ENCODE assay signal across 11 mouse cellular contexts in the genomic region with DNA sequence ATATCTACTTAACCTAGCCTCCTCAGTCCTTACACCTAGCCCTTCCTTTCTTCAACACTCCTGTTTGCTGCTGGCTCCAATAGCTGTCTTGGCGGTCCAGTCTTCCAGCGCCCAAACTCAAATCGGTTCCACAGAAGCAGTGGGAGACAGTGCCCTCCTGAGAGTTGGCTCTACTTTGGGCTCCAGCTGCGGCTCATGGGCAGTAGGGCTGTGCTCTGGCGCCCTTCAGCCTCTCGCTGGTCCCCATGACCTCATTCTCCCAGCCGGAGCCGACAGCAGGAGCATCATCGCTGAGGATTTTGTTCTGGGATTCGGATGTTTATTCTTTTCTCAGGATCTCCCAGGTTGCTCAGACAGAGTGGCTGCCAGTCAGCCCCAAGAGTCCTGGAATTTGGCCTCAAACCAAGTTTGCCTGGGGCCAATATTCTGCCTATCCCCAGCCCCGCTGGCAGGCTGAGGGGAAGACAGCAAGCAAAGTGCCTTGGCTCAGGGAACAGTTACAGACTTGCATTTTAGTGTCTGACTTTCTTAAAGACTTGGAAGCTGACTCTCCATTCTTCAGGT.
DNase-seq lines count a peak whose midpoint lies in the region; ATAC-seq and TF ChIP-seq lines count a peak whose summit lies in the region.
"Had no signal": no experiment of that assay in that cellular context is flagged by ENCODE, and none has a peak within 500 bp of the region (broad histone marks: within the 10 kb centered on the region; RNA-seq: fewer than 3 reads in every experiment).

No protein-coding gene starts in this region.

- H3K4me3 ChIP-seq in neural tube, embryonic 14.5 days (ENCODE audit: low read depth, low read length), result no peak overlapping the region
- no peak overlapping the region for H3K4me3 ChIP-seq in thymus, adult 2 months (ENCODE audit: control insufficient read depth, insufficient read depth, low read length)
- no peak overlapping the region for H3K4me3 ChIP-seq in liver, embryonic 11.5 days (ENCODE audit: low read depth, low read length)
- H3K4me3 ChIP-seq: limb, embryonic 12.5 days had no signal

- H3K4me2 ChIP-seq in neural tube, embryonic 14.5 days (ENCODE audit: low read depth, low read length), result no peak overlapping the region
- no peak overlapping the region for H3K4me2 ChIP-seq in liver, embryonic 11.5 days
- H3K4me2 ChIP-seq: limb, embryonic 12.5 days had no signal

- WGBS in neural tube, embryonic 14.5 days, result 54% methylated on average over 11 of the region's 11 CpGs
- WGBS in thymus, adult 2 months, result 76% methylated on average over 11 of the region's 11 CpGs
- 61% methylated on average over 11 of the region's 11 CpGs for WGBS in liver, embryonic 11.5 days

- TF ChIP-seq POLR2A in thymus, adult 2 months (IDR thresholded peaks at IDR 0.05; ENCODE audit: control insufficient read depth, extremely low read depth, insufficient read depth, low read length, poor library complexity), result no peak

- 0 out of 2 replicates have a peak, but pooled peaks cover 4% of the 10 kb centered on the region for H3K27me3 ChIP-seq in neural tube, embryonic 14.5 days (ENCODE audit: control insufficient read depth, insufficient read depth, low read length)
- no peaks in the 10 kb centered on the region for H3K27me3 ChIP-seq in thymus, adult 2 months (ENCODE audit: control insufficient read depth, insufficient read depth, low read length)
- no peaks in the 10 kb centered on the region; the same call in 1 of the 2 replicates for H3K27me3 ChIP-seq in liver, embryonic 11.5 days (replicated peaks; ENCODE audit: control insufficient read depth, insufficient read depth, low read length)

- no peaks in the 10 kb centered on the region for H3K4me1 ChIP-seq in neural tube, embryonic 14.5 days (ENCODE audit: control insufficient read depth, insufficient read depth, low read length)
- H3K4me1 ChIP-seq in thymus, adult 2 months (replicated peaks; ENCODE audit: control insufficient read depth, insufficient read depth, low read length), result no peaks in the 10 kb centered on the region
- no peaks in the 10 kb centered on the region for H3K4me1 ChIP-seq in liver, embryonic 11.5 days (replicated peaks; ENCODE audit: control insufficient read depth, insufficient read depth, low read length)
- H3K4me1 ChIP-seq: limb, embryonic 12.5 days had no signal

- DNase-seq in heart, postnatal 10 days, result peak; percentile 21 to 30
- DNase-seq in heart, postnatal 25 days (ENCODE audit: low spot score), result no peak
- DNase-seq in neural tube, embryonic 10.5 days (ENCODE audit: extremely low spot score, low spot score), result no peak
- peak; percentile 54 for DNase-seq in cerebellum, adult 11-12 months
- DNase-seq in retina, adult 2 months (ENCODE audit: low read depth, low spot score), result peak; percentile 8
- no peak for DNase-seq in thymus, adult 2 months
- no peak for DNase-seq in liver, embryonic 11.5 days (ENCODE audit: low spot score)
- DNase-seq: lung, postnatal 4 days had no signal

- no peak overlapping the region for H3K27ac ChIP-seq in neural tube, embryonic 14.5 days (ENCODE audit: low read depth, low read length)
- no peak overlapping the region for H3K27ac ChIP-seq in thymus, adult 2 months (ENCODE audit: control insufficient read depth, insufficient read depth, low read length)
- no peak overlapping the region for H3K27ac ChIP-seq in liver, embryonic 11.5 days (ENCODE audit: low read depth, low read length)
- H3K27ac ChIP-seq: kidney, postnatal 0 days; limb, embryonic 12.5 days had no signal

- intact Hi-C loops in heart, postnatal 10 days (cut with DNase I), result loop anchor here (5.0 kb wide), 1 partner anchor 137 kb away; no protein-coding TSS in a partner anchor
- intact Hi-C loops in heart, postnatal 25 days (cut with DNase I), result no loop called here

- ATAC-seq in neural tube, embryonic 14.5 days (ENCODE audit: low read depth), result peak; percentile 58; the same call in 1 of the 2 replicates
- no peak for ATAC-seq in liver, embryonic 11.5 days (replicated peaks; ENCODE audit: low FRiP score)

- no peaks in the 10 kb centered on the region for H3K36me3 ChIP-seq in neural tube, embryonic 14.5 days (ENCODE audit: control insufficient read depth, insufficient read depth, low read length)
- H3K36me3 ChIP-seq in thymus, adult 2 months (ENCODE audit: control insufficient read depth, insufficient read depth, low read length), result no peaks in the 10 kb centered on the region
- H3K36me3 ChIP-seq in liver, embryonic 11.5 days (ENCODE audit: control insufficient read depth, insufficient read depth, low read length), result no peaks in the 10 kb centered on the region
- H3K36me3 ChIP-seq: limb, embryonic 12.5 days had no signal

- no peak overlapping the region for H3K9ac ChIP-seq in neural tube, embryonic 14.5 days (replicated peaks; ENCODE audit: low read depth, low read length)
- no peak overlapping the region for H3K9ac ChIP-seq in liver, embryonic 11.5 days (ENCODE audit: low read depth, low read length)
- H3K9ac ChIP-seq: limb, embryonic 12.5 days had no signal

- H3K9me3 ChIP-seq in neural tube, embryonic 14.5 days (ENCODE audit: control insufficient read depth, low read length), result no peaks in the 10 kb centered on the region
- no peaks in the 10 kb centered on the region for H3K9me3 ChIP-seq in liver, embryonic 11.5 days (ENCODE audit: control insufficient read depth, low read length)
- H3K9me3 ChIP-seq: limb, embryonic 12.5 days had no signal

- no peak for TF ChIP-seq CTCF in thymus, adult 2 months (IDR thresholded peaks at IDR 0.05; ENCODE audit: borderline replicate concordance, control insufficient read depth, extremely low read depth, insufficient read depth, low read length, poor library complexity)

Comparison
In these comparisons a context has a peak if more than half of its experiments do, and no peak if none do; other contexts are left out.
1. DNase-seq: peak in heart, postnatal 10 days (2 of 2), cerebellum, adult 11-12 months (single experiment) and retina, adult 2 months (single experiment); none in heart, postnatal 25 days (single experiment), neural tube, embryonic 10.5 days (single experiment), thymus, adult 2 months (single experiment) and liver, embryonic 11.5 days (single experiment).